Mouse (Mus musculus): Measurements from ENCODE around the gene Dnah3.

Dnah3 gene

DNA sequence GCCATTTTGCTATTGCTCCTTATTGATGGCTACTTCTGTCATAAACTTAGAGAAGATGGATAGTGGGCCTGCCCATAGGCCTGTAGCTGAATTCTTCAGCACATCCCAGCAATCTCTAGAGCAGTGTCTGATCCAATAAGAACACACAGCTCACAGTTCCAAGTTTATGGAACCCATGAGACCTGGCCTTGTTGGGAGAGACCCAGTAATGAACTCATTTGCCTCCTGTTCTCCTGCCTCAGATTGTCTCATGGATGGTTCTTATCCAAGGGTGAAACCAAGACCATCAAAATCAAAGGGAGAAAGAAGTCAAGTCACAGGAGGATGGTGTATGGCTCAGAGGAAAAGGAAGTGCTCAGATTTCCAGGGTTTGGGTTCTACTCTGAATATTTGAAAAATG lies 44.6 kb downstream of the Dnah3 start:
- DNase-seq, result no peak

DNA sequence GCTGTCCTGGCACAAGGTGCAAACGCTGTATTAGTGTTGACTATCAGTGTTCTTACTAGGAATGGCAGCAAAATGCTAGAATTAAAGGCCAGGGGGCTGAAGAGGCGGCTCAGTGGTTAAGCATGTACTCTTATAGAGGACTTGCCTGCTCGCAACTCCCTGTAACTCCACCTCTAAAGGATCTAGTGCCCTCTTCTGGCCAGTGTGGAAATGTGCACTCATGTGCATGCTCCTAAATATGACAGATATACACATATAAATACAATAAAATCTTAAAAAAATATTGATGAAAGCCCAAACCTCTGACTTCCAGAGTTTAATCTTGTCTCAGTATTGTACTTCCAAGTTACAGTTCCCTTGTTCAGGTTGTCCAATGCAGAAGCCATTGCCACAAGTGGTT lies 51.1 kb downstream of the Dnah3 start:
- no peak for DNase-seq

DNA sequence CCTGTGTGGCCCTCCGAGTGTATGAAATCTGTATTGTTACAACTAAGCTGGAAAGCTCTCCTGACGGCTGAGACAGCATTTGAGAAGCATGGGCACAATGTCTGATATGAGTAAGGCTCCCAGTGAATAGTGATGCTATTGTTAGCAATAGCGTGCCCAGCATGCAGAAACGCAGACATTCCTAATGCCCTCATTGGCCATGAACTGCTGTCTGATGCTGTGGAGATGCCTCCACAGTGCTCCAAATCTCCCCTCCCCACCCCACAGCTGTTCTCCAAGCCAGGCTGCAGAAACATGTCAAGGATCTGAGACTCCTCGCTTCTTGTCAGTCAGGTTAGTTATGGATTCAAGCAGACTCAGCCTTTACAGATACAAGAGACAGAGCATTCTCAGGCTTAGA lies 58.7 kb downstream of the Dnah3 start:
- no peak for DNase-seq

DNA sequence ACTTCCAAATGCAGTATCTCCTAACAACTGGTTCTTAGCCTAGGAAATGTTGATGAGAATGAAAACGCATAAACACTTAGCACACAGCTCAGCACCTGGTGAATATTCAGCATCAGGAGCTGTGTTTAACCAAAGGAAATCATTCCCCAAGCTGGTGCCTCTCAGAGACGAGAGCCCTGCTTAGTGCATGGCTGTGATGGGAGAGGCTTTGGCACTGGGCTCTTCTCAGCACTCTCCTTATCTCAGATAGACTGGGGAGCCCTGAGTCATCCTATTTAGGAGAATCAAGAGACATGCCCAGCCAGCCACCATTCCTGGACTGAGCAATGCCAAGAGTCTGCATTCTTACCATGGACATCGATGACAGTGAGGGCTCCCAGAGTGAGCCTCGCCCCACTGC lies 60.1 kb downstream of the Dnah3 start:
- no peak for DNase-seq

DNA sequence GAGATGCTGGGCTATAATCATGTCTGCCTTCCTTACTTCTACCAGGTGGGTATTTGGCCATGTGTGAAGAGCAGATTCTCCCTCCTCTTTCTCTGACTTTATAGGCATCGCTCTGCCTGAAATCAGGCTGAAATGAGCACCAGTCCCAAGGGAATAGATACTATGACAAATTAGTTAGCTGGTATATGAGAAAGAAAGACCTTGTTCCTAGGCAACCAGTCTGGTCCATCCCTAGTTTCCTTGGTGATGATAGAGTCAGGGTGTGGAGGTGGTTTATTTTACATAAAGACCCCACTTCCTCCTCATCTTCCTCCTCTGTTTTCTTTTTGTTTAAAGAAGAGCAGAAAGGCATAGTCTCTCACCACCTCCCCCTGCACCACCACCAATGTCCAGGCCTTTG lies 60.5 kb downstream of the Dnah3 start:
- DNase-seq, result no peak

DNA sequence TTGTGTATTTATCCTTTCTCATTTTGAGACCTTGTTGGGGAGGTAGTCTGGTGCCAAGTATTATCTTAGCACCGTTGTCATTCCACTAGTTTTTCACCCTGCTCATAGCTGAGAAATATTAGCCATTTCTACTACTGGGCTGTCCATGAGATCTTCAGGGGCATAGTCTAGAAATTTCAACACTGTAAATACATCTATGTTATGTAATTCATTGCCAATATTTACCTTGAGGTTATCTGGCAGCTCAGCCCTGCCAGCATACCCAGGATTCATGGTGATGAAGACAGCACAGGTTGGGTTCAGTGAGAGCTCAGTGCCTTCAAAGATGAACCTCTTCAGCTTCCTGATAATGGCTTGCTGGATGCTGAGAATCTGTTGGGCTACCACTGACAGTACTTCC lies 66.4 kb downstream of the Dnah3 start:
- DNase-seq, result no peak

DNA sequence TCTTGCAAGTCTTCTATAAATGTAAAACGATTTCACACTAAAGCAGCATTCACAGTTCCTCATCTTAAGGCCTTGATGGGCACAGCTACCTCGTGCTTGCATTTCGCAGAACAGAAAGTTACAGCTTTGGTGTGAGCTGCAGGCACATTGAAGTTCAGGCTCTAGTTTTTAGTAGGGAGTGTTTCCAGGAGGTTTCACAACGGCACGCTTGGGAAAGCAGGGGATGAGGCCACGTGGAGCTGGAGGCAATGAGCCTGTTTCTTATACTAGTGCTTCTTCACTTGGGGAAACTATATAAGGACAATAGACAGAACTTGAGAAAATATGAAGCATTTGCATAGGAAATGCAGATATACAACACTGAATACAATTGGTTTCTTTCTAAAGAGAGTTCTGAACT lies 98.0 kb downstream of the Dnah3 start:
- no peak for DNase-seq

DNA sequence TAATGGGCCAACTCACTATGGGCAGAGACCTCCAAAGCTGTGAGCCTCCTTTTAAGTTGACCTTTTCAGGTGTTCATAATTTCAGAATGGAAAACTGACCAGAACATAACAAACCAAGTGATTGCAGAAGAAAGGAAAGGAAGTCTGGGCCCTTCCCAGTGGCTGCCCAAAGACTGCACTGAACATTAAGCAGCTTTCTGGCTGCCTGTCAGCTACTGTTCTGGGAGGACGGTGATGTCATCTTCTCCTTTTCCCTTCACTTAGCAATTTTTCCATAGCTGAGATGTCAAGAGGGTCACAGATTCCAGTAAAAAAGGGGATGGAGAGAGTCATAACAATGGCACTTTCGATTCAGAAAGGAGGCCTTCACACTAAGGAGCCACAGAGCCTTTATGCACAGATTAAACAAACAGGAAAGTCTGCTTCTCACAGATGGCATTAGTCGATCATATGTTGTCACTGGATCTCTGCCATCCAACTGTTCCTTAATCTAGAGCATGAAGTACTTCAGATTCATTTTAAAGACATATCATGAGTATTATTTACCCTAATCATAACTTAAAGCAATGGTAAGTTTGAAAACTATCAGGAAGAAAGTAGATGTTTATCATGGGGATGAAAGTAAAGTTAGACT lies 109.7 kb downstream of the Dnah3 start:
- no peak for DNase-seq

DNA sequence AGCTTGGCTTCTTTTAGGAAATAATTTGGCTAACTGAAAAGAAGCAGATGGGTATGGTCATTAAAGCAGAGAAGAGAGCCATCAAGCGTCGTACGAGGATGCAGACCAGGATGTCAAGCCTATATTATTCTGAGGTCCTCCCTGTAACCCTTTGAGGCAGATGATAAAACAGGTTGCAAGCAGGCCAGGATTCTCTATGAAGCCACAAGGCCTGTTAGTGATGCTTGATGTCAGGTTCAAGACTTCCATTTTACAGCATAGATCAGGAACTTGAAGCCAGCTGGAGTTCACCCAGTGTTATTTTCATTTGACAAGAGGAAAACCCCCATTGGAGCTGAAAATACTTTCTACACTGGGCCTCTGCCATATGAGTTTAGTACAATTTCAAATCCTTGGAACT lies 114.9 kb downstream of the Dnah3 start:
- no peak for DNase-seq

DNA sequence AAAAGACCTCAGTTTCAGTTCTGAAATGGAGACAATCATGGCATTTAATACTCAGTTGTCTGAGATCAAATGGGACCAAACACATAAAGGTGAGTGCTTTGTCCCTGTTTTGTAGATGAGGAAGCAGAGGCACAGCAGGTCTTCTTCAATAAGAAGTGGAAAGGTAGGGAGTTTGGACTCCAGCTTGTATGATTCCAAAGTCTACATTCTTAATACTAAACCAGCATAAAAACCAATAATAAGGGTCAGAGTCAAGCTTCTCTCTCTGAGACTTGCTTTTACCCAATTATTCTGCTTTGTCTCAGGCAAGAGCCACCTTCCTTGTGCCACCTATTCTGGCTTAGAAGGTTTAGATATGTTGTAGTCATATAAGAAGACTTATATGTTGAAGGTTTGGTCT lies 116.5 kb downstream of the Dnah3 start:
- no peak for DNase-seq

DNA sequence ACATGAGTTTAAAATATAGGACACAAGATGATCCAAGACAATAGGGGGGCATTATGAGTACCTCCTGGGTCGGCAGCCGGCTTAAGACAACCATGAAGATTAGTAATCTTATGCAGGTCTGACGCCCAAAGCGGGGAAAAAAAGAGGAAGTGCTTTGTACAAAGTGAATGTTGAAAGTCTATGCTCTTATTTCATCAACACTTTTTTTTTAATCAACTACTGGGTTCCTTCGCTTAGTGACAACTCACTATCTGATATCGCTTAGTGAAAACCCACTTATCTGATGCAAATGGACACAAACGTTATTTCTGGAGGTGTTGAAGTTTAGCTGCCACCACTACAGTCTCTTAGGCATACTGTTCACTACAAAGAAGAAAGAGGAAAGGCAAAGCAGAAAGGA lies 117.5 kb downstream of the Dnah3 start:
- no peak for DNase-seq

DNA sequence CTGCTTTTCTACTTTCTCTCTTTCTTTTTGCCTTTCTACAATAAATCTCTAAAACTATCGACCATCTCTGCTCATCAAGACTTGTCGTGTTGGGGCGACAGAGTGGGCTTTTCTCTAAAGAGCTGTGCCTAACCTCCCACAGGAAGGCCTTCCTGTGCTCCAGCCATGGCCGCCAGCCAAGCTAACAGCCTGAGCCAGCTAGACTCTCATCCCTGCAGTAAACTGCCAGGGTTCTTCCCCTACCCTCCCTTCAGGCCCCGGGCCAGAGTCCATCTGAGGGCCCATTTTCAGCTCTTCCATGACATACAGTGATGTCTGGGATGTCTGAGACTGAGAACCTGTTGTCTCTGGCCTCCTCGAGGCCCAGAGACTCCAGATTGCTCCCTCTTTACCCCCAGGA lies 118.8 kb downstream of the Dnah3 start:
- DNase-seq, result no peak

DNA sequence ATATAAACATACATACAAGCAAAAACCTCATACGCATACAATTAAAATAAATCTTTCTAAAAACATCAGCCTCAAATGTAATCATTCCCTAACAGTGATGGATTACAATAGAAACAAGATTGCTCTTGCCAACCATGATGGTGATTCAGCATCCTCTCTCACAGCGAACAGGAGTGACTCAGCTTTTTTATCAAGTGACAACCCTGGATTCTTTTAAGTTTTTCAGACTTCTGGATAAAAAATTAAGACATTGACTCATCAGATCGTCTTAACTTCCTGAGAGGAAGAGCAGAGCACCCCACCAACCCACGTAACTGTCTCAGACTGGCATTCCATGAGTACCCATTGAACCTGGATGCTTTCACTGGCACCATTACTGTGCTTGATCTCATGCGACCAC lies 120.9 kb downstream of the Dnah3 start:
- no peak for DNase-seq

DNA sequence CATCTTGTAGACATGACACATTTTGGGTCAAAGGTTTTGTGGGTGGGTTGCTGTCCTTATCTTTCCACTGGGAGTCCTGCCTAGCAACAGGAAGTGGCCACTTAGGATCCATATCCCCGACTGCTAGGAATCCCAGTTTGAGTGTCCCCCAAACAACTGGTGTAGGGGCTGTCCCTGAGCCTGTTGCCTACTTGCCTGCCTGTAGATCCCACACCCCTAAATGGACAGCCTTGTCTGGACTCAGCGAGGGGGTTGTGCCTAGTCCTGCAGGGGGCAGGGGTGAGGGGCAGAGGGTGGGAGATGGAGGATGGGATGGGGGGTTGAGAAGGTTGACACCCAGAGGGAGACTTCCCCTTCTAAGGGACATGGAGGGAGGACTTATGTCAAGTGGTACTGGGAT lies 125.8 kb downstream of the Dnah3 start:
- DNase-seq, result no peak

DNA sequence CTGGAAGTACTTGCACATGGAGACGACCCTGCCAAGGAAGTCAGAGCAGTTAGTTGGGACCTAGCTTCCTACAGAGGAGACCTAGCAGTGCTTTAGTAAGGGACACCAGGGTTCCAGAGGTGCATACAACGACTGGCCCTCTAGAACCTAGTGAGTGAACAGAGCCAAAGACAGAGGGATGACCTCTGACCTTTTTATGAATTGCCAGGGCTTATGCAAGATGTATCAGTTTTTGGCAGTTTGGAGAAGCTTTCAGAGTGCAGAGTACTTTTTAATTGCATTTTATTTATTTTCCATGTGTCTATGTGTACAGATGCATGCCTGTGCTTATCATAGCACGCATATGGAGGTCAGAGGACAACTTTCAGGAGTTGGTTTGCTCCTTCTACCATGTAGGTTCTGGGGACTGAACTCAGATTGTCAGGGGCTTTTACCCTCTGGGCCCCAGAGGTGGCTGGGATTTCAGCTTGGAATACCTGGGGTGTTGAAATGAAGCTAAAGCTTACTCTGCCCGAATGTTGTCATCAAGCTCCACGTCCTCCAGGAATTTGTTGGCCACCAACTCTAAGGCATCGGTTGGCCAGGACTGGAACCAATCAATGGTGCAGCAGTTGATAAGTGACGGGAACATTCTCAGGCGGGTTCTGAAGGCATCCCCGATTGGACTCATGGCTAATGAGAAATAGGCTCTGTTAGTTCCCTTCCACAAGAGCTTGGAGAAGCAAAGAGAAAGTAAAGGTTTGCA lies 129.3 kb downstream of the Dnah3 start:
- DNase-seq, result no peak

DNA sequence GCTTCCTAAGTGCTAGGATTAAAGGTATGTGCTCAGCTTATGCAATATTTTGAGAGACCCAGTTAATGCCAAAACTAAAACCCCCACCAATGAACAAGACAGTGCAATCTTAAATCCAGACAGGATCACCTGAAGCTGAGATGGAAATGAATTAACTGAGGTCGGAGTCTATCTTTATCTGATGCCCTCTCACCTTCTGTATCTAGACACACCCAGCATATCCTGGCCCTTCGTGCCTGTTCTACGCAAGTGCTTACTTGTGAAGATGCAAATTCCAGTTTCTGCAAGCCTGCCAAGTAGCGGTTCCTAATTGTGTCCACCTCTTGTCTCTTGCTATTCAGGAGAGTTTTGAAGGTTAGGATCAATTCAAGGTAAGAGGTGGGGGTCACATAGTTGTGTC lies 129.9 kb downstream of the Dnah3 start:
- DNase-seq, result no peak

DNA sequence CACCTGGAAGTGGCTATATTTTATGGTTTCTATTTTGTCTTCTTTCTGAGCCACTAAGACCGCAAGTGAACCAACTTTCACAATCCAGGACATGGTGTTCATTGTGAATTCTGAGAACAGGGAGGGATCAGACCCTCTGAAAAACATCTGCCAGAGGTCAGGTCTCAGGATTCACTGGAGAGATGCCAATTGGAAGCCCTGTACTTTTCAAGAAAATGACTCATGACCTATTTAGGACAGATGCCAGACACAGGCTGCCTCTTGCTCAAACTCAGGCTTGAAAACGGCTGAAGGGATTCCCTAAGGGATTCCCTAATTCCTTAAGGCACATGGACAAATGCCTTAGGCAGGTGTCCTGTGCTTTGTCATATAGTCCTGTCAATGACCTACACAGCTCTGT lies 134.0 kb downstream of the Dnah3 start:
- DNase-seq, result peak; percentile 19 to 25

DNA sequence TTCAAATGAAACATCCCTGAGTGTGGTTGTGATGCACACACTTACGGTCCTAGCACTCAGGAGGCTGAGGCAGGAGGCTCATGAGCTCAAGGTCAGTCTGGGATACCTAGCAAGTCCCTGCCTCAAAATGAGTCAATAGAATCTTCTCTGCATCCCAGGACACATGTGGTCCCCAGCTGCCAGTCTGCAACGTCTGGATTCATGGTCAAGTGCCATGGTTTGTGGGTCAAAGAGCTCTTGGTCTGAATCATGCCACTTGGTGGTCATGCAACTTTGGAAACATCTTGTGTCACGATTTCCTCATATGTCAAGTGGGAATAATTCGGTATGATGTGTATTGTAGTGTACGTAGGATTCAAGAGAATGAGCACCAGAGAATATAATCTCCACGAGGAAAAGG lies 134.5 kb downstream of the Dnah3 start:
- no peak for DNase-seq

DNA sequence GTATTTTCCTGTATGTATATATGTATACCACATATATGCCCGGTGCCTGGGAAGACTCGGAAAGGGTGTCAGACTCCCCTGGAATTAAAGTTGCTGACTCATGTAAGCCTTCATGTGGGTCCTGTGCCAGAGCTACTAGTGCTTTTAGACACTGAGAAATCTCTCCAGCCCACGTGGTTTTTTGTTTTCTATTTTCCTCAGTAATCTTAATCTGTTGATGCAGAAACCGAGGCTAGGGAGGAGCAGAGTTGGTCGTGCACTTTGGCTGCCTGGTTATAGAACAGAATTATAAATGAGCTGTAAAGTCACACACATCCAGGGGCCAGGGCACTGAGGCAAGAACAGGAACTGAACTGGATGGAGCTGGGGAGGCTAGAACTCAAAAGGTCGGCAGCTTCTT lies 135.1 kb downstream of the Dnah3 start:
- no peak for DNase-seq

DNA sequence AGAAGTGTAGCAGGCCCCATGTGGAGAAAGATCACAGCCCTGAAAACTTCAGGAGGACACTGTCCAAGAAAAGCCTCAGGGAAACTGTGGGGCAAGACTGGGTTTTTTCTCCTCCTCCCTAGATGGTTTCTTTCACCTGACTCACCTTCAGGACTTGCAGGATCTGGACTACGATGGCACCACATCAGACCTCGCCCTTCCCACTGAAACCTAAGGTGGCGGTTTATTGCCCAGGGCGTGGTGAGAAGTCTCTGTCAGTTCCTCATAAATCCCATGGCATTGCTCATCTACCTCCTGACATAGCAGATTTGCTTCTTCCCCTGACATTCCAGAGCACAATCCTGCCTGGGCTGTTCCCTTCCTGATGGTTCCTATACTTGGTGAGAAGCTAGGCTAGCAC lies 135.6 kb downstream of the Dnah3 start:
- no peak for DNase-seq

DNA sequence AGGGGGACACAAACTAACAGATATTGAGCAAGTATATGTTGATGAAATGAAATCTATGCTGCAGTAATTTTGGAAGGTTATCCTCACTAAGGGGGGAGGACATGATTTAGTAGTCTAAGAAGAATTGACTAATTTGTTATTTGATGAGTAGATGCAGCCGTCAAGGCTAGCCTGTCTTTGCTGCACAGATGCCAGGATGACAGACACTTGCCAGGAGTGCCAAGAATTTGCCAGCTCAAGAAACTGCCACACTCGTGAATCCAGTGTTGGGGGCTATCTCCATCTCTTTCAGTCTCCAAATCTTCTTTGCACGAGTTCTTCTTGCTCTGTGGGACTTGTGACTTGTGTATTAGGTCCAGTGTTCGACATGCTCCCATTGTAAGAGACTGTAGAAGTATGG lies 136.0 kb downstream of the Dnah3 start:
- no peak for DNase-seq

DNA sequence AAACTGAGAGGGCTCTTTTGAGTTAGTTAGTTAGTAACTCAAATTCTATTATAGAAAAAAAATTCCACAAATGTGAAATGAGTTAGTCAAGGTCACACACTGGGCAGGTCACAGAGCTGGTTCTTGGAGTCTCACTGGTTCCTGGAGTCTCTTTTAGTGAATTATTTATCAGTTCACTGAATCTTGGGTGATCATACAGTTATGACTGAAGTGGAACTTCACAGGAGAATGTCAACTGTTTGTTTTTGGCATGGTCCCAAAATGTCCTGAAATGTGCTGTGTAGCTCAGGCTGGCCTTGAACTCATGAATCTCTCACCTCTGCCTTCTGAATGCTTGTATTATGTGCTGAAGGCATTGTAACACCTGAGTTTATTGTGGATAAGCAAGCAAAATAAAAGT lies 137.7 kb downstream of the Dnah3 start:
- no peak for DNase-seq

DNA sequence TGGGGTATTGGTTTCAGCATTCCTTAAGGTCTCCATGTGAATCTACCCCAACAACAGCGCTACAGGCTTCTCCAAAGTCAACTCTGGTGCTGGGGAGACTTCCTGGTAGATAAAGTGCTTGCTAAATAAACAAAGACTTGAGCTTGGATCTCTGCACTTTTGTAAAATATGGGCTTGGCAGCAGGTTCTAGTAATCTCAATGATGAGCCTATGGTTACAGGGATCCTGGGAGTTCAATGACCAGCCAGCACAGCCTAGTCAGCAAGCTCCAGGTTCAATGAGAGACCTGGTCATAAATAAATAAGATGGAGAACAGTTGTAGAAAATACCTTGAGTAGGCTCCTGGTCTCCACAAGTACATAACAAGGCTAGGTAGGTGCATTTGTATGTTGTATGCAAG lies 141.0 kb downstream of the Dnah3 start:
- no peak for DNase-seq

DNA sequence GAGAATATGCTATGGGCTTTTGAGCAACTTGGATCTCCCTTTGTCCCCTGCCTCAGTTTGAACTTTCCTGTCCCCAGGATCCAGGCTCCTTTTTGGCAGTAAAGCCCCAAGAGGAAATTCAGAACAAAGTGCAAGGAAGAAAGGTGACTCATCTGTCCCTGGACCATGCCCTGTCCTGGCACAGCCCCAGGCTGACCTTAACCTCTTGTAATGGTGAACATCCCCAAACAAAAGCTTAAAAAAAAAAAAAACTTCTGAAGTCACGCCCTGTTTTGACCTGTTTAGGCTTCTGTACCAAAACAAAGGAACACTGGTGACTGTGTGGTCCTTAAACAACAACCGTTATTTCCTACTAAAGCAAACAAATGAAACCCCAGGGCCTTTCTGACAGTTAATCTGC lies 153.5 kb downstream of the Dnah3 start:
- DNase-seq, result peak; percentile 11 to 40

DNA sequence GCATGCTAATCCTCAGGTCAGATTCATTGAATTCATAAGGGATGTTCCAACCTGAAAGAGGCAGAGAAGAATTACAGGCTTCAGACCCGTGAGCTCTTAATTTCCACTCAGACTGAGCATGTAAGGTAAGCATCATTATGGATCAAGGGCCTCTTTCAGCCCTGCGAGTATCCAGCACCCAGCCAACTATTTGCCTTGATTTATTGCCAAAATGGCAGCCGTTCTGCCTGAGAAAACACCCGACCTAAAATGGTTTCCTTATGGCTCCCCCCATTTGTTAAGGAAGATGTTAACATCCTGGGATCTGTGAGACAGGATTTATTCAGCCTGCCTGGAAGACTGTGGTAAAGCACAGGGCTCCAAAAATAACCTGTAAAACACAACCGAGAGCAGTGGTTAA lies 158.0 kb downstream of the Dnah3 start:
- no peak for DNase-seq
